17 mouse cellular contexts compared by ENCODE assay signal in the genomic region with DNA sequence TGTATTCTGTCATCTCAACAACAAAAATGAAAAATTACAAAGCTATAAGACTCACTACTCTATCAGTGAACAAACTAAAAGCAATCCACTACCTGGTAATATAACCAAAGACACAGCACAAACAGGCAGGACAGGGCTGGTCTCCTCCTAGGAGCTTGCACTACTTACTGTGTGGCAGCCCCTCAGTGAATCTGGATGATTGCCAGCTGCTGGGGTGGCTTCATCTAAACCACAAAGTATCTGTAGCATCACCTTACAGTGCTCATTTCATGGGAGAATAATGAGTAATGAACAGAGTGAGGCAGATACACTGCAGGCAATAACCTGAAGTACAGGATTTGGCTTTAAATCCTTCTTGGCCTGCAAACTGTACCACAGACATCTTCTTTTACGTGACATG.
"Had no signal": no experiment of that assay in that cellular context is flagged by ENCODE, and none has a peak within 500 bp of the region (broad histone marks: within the 10 kb centered on the region; RNA-seq: fewer than 3 reads in every experiment).

No protein-coding gene starts in this region.

- H3K27me3 ChIP-seq: neural tube, embryonic 12.5 days; neural tube, embryonic 13.5 days; neural tube, embryonic 15.5 days; stomach, embryonic 15.5 days had no signal

- H3K9ac ChIP-seq: neural tube, embryonic 12.5 days; neural tube, embryonic 13.5 days; neural tube, embryonic 15.5 days; stomach, embryonic 15.5 days had no signal

- H3K9me3 ChIP-seq: neural tube, embryonic 12.5 days; neural tube, embryonic 13.5 days; neural tube, embryonic 15.5 days; stomach, embryonic 15.5 days had no signal

- H3K27ac ChIP-seq: neural tube, embryonic 12.5 days; neural tube, embryonic 13.5 days; neural tube, embryonic 15.5 days; stomach, embryonic 15.5 days; stomach, postnatal 0 days had no signal

- DNase-seq: retina, postnatal 1 day; right cerebral cortex, adult 18-20 months; right cerebral cortex, postnatal 14 days; right cerebral cortex, postnatal 25 days; right cerebral cortex, postnatal 4 days; spleen, adult 18-20 months; thymus, adult 18-20 months; thymus, adult 2 months; thymus, postnatal 14 days; thymus, postnatal 25 days; thymus, postnatal 36 days; thymus, postnatal 4 days had no signal

- H3K4me3 ChIP-seq: neural tube, embryonic 12.5 days; neural tube, embryonic 13.5 days; neural tube, embryonic 15.5 days; stomach, embryonic 15.5 days had no signal

- H3K4me2 ChIP-seq: neural tube, embryonic 12.5 days; neural tube, embryonic 13.5 days; neural tube, embryonic 15.5 days; stomach, embryonic 15.5 days had no signal

- H3K4me1 ChIP-seq: neural tube, embryonic 12.5 days; neural tube, embryonic 13.5 days; neural tube, embryonic 15.5 days; stomach, embryonic 15.5 days had no signal
